Mouse (Mus musculus) urinary bladder, postnatal 25 days (tissue): ENCODE results near the gene Cuta.
"Not testable (repeated sequence)": the region's sequence is repeated elsewhere in the genome, so short reads cannot be mapped to it uniquely, and the experiment has no call there.

Experiments
- DNase-seq: peaks from one replicate; pipeline ENCODE4 v3.0.0; 2022; ENCODE audit warnings: low spot score

Cuta gene

GRCm38 (mm10) chr17:26939178-26939972, at the start of gene Cuta:
Cuta (minus strand) TSS chr17:26939569.
- peak; percentile 97 for DNase-seq

DNA sequence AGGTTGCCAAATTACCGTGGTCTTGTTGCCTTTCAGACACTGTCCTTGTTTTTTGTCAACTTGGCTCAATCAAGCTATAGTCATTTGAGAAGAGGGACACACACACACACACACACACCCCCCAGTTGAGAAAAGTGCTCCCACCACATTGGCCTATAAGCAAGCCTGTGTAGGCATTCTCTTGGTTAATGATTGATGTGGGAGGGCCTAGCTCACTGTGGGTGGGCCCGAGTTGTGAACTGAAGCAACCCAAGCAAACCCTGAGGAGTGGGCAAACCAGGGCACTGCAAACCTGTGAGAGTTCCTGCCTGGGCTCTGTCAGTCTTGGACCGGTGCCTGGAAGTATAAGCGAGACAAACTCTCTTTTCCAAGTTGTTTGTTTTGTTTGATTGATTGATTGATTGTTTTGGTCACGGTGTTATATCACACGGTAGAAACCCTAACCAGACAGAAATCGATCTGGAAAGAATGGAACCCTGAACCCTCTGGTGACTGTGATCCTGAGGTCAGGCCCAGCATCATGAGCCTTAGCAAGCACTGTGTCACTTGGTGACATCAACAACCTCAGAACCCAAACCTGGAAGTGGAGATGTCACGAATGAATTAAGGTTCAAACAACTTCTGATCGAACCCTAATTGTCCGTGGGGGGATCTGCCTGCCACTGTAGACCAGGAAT, 46.3 kb upstream of the Cuta start:
- no peak for DNase-seq

- DNase-seq, result no peak
Observed at GRCm38 (mm10) chr17:26983382-26983781, 44.0 kb upstream of the Cuta start.

GRCm38 (mm10) chr17:26981050-26981449, 41.7 kb upstream of the Cuta start:
- DNase-seq, result no peak

DNA sequence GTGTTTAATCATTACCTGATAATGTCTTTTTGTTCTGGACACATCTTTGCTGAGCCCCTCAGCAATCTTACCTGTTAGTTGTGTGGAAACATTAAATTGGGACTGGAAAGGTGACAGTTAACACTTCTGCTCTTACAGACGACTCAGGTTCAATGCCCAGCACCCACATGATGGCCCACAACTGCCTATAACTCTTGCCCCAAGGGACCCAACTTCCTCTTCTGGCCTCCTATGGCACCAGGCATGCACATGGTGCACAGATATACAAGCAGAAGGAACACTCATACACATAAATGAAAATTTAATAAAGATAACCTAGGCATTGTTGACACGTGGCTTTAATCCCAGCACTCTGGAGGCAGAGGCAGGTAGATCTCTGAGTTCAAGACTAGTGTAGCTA, 40.1 kb upstream of the Cuta start:
- no peak for DNase-seq

GRCm38 (mm10) chr17:26977354-26977753, 38.0 kb upstream of the Cuta start:
- not testable (repeated sequence) for DNase-seq

DNA sequence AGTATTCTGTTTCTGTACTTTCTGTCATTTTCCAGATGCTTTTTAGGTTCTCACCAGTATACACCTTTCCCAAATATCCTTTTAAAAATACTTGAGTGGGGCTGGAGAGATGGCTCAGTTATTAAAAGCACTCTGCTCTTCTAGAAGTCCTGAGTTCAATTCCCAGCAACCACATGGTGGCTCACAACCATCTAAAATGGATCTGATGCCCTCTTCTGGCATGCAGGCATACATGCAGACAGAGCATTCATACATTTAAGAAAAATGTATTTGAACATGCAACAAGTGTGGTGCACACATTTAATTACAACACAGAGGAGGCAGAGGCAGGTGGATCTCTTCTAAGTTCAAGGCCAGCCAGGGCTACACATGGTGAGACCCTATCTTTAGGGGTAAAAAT, 36.0 kb upstream of the Cuta start:
- no peak for DNase-seq

DNA sequence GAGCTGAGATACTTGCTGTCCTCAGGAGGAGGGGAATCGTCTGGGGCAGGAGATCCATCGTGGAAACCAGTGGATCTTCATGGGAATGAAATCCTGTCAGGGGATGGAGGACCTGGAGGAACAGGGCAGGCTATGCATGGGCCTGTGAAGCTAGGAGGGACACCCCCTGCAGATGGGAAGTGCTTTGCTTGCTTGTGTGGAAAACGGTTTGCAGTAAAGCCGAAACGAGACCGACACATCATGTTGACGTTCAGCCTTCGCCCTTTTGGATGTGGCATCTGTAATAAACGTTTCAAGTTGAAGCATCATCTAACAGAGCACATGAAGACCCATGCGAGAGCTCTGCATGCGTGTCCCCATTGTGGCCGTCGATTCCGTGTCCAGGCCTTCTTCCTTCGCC, 35.2 kb upstream of the Cuta start:
- no peak for DNase-seq

- peak; percentile 90 for DNase-seq
Observed at GRCm38 (mm10) chr17:26972703-26973574, 33.6 kb upstream of the Cuta start, which contains the start of gene Zbtb9. Zbtb9 (plus strand) TSS chr17:26973167.

GRCm38 (mm10) chr17:26972107-26972506, 32.7 kb upstream of the Cuta start:
- DNase-seq, result no peak

GRCm38 (mm10) chr17:26971247-26971905, 32.0 kb upstream of the Cuta start:
- no peak for DNase-seq

DNA sequence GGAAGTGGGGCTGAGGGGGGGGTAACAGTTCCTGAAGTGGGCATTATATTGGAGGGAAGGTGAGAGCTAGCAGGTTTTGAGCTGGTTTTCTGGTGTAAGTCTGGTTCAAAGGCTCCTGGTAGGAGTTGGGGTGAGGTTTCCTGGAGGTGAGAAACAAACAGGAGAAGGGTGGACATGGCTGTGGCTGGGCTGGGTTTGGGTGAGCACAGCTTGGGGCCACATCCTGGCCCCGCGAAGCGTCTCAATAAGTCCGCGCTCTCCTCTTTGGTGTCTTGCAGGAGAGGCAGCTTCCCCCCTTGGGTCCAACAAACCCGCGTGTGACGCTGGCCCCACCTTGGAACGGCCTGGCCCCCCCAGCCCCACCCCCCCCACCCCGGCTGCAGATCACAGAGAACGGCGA, 30.9 kb upstream of the Cuta start:
- DNase-seq, result no peak

- no peak for DNase-seq
Observed at GRCm38 (mm10) chr17:26969257-26969656, 29.9 kb upstream of the Cuta start.

DNA sequence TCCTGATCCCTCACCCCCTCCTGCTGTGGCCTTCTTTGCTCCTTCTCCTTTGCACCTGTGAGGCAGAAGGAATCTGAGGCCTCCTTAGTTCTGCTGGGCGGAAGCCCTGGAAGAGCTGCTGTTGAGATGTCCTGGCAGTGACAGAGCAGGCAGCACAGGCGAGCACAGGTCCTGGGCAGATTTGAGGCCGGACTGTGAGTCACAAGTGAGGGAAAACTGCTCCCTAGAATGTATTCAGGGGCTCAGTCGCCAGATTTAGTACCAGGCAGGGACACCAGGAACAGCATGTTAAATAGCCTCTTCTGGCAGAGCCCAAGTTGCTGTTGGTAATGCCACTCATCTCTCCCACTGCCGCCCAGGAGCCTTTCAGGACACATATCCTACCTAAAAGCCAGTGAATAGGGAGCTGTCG, 28.8 kb upstream of the Cuta start:
- DNase-seq, result no peak

DNA sequence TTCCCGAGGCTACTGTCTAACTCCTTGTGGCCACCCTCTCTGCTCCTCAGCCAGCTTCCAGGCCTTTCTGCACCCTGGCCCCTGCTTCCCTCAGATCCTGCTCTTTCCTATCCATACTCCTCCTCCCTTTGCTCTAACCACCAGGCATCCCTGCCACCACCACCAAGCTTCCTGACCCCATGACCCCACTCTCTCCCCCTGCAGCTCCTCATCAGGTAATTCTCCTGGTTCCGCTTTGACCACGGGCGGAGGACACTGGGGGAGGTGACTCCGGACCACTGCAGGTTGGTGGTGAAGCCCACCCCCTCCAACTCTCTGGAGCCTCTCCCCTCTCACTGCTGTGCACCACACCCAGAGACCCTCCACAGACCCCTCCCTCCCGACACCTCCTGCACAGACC, 28.1 kb upstream of the Cuta start:
- no peak for DNase-seq

GRCm38 (mm10) chr17:26966993-26967392, 27.6 kb upstream of the Cuta start:
- no peak for DNase-seq

GRCm38 (mm10) chr17:26961572-26962240, 22.3 kb upstream of the Cuta start:
- DNase-seq, result no peak

DNA sequence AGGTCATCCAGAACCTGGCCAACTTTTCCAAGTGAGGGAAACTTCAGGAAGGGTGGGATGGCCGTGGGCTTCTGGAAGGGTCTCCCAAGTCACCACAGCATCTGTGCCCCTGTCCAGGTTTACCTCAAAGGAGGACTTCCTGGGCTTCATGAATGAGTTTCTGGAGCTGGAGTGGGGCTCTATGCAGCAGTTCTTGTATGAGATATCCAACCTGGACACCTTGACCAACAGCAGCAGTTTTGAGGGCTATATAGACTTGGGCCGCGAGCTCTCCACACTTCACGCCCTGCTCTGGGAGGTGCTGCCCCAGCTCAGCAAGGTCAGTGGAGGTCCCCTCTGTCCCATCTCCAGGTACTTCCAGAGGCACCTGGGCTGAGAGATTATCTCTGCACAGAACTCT, 20.4 kb upstream of the Cuta start:
- DNase-seq, result no peak

GRCm38 (mm10) chr17:26958880-26959279, 19.5 kb upstream of the Cuta start:
- DNase-seq, result no peak

DNA sequence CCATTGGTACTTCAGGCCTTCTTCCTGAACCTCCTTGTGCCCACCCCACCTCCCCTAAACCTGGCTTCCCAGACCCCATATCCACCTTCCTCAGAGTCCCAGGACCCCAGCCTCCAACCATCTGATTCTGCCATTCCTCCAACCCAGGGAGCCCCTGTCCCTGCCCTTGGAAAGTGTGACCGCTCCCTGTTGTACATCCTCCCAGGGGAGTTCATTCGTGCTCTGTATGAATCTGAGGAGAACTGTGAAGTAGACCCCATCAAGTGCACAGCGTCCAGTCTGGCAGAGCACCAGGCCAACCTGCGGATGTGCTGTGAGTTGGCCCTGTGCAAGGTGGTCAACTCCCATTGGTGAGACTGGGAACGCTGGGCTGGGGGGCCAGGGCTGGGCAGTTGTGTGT, 18.5 kb upstream of the Cuta start:
- no peak for DNase-seq

DNA sequence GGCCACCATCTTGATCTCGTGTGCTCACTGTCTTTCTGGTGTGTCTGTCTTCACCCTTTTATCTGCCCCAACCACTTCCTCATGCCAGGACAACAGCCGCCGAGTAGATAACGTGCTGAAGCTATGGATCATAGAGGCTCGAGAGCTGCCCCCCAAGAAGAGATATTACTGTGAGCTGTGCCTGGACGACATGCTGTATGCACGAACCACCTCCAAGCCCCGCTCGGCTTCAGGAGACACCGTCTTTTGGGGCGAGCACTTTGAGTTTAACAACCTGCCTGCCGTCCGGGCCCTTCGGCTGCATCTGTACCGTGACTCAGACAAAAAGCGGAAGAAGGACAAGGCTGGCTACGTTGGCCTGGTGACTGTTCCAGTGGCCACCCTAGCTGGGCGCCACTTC, 17.5 kb upstream of the Cuta start:
- no peak for DNase-seq

DNA sequence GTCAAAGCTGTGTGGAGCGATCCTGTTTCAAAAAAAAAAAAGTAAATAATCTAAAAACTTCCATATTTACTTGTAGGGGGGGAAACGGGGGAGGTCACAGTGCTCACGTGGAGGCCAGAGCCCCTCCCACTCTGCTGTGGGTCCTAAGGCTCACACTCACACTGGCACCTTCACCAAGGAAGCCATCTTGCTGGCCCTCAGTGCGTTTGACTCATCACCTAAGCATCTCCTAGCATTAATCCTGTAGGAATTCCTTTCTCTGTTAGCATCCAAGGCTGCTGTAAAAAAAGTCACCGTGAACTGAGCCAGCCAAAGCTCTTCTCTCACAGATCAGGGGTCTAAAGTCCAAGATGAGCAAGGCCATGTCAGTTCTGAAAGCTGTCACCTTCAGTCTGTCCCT, 16.9 kb upstream of the Cuta start:
- DNase-seq, result no peak
